Mouse (Mus musculus) adrenal gland, adult 2 months (tissue): ENCODE measurements around the gene Hccs. TPM values are rescaled to one million over a fixed set of nuclear protein-coding genes. Genes with fewer than 3 reads are reported as not detected.

Source experiments
- polyA plus RNA-seq: library from polyadenylated mRNA; depleted of rRNA; stranded (reverse); fragments of >200 nt; gene quantifications from 2 replicates; pipeline ENCODE4 v1.2.3, GENCODE M21; 2012; rRNA removed
- total RNA-seq, 2 experiments: library from RNA; stranded (reverse); gene quantifications; 2 replicates each; pipeline ENCODE4 v1.2.3; 2021

Hccs gene
- total and polyA plus RNA-seq, 3 experiments = 7.0 to 27.1 (median 24.6) TPM

Other genes with a start within 250 kb of the Hccs start
- gene Amelx, start 133.2 kb downstream of the Hccs start, total RNA-seq = not detected
- not detected in 2 replicates for gene Amelx, start 133.2 kb downstream of the Hccs start, polyA plus RNA-seq